Mouse (Mus musculus): Measurements from ENCODE around the gene Myl4. TPM values are rescaled to one million over a fixed set of nuclear protein-coding genes. Genes with fewer than 3 reads are reported as not detected.

The Myl4 gene
- polyA plus RNA-seq, 1 experiment from 2014 or later, result 7.1 TPM

DNA sequence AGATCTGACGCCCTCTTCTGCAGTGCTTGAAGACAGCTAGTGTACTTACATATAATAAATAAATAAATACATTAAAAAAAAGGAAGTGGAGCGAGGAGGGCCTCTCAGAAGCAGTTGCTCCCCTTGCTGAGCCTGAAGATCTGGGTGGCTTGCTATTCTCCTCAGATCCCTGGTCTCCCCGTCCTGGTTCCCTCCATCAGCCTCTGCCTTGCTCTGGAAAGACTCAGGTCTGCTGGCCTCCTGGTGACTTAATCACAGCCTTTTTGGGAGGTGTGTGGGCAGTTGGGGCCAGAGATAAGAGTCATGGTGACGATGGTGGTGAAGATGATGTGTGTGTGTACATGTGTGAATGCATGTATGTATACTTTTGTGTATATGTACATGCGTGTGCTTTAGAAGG, 78.1 kb downstream of the Myl4 start:
- Histone ChIP-seq H3K27me3 (replicated peaks; ENCODE audit: control insufficient read depth, insufficient read depth, low read length) (no peaks in the 10 kb centered on the region), H3K9ac (ENCODE audit: low read depth, low read length) (no peak overlapping the region)

GRCm38 (mm10) chr11:104630185-104630835, 79.8 kb downstream of the Myl4 start:
- 0 out of 2 replicates have a peak, but pooled peaks cover 5% of the 10 kb centered on the region for H3K36me3 ChIP-seq (ENCODE audit: control insufficient read depth, insufficient read depth)
- H3K4me1 ChIP-seq (replicated peaks; ENCODE audit: control insufficient read depth, insufficient read depth, low read length), result 0 out of 2 replicates have a peak, but pooled peaks cover 3% of the 10 kb centered on the region
- ATAC-seq, result no peak
- no peaks in the 10 kb centered on the region for H3K9me3 ChIP-seq (ENCODE audit: control insufficient read depth)
- 70% methylated on average over 7 of the region's 7 CpGs for whole genome bisulfite sequencing
- H3K9ac ChIP-seq (ENCODE audit: low read depth, low read length), result no peak overlapping the region
- H3K27ac ChIP-seq (ENCODE audit: low read depth, low read length), result no peak overlapping the region
- no peaks in the 10 kb centered on the region for H3K27me3 ChIP-seq (replicated peaks; ENCODE audit: control insufficient read depth, insufficient read depth, low read length)
- no peak overlapping the region for H3K4me3 ChIP-seq (ENCODE audit: low read depth, low read length)
- H3K4me2 ChIP-seq (replicated peaks; ENCODE audit: low read depth), result no peak overlapping the region
- no peak for TF ChIP-seq CTCF (IDR thresholded peaks at IDR 0.05; ENCODE audit: low read depth)

More for the DNA sequence above, 78.1 kb downstream of the Myl4 start:
- Histone ChIP-seq H3K4me1 (replicated peaks; ENCODE audit: control insufficient read depth, insufficient read depth, low read length) (0 out of 2 replicates have a peak, but pooled peaks cover 3% of the 10 kb centered on the region), H3K9me3 (ENCODE audit: control insufficient read depth) (no peaks in the 10 kb centered on the region), H3K4me3 (ENCODE audit: low read depth, low read length) (no peak overlapping the region), H3K4me2 (replicated peaks; ENCODE audit: low read depth) (no peak overlapping the region), H3K27ac (ENCODE audit: low read depth, low read length) (no peak overlapping the region), H3K36me3 (ENCODE audit: control insufficient read depth, insufficient read depth) (no peaks in the 10 kb centered on the region)
- 82% methylated on average over 5 of the region's 5 CpGs for WGBS
- ATAC-seq, result no peak
- TF ChIP-seq CTCF (IDR thresholded peaks at IDR 0.05; ENCODE audit: low read depth), result no peak

DNA sequence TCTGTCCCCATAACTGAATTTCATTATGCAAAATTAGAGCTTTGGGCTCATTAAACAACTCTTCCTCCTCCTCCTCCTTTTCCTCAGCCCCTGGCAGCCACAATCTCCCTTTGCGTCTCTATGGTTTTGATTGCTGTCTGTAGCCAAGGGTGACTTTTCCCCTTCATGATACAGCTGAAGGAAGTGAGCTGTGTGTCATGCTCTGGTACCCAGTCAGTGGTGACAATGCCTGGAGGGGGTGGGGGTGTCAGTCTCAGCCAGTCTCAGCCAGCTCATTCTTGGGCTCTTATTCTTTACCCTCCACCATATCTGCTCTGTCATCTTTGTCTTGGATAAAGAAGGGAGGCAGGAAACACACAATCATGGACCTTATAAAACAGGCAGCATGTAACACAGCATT, 80.8 kb downstream of the Myl4 start:
- H3K4me3 ChIP-seq (ENCODE audit: low read depth, low read length), result no peak overlapping the region
- H3K9ac ChIP-seq (ENCODE audit: low read depth, low read length), result no peak overlapping the region
- no peak overlapping the region for H3K27ac ChIP-seq (ENCODE audit: low read depth, low read length)
- 68% methylated on average over 1 of the region's 1 CpGs for WGBS
- H3K4me1 ChIP-seq (replicated peaks; ENCODE audit: control insufficient read depth, insufficient read depth, low read length), result no peaks in the 10 kb centered on the region
- no peak for ATAC-seq
- H3K36me3 ChIP-seq (ENCODE audit: control insufficient read depth, insufficient read depth), result 0 out of 2 replicates have a peak, but pooled peaks cover 5% of the 10 kb centered on the region
- no peaks in the 10 kb centered on the region for H3K27me3 ChIP-seq (replicated peaks; ENCODE audit: control insufficient read depth, insufficient read depth, low read length)
- TF ChIP-seq CTCF (IDR thresholded peaks at IDR 0.05; ENCODE audit: low read depth), result no peak
- no peaks in the 10 kb centered on the region for H3K9me3 ChIP-seq (ENCODE audit: control insufficient read depth)
- no peak overlapping the region for H3K4me2 ChIP-seq (replicated peaks; ENCODE audit: low read depth)

DNA sequence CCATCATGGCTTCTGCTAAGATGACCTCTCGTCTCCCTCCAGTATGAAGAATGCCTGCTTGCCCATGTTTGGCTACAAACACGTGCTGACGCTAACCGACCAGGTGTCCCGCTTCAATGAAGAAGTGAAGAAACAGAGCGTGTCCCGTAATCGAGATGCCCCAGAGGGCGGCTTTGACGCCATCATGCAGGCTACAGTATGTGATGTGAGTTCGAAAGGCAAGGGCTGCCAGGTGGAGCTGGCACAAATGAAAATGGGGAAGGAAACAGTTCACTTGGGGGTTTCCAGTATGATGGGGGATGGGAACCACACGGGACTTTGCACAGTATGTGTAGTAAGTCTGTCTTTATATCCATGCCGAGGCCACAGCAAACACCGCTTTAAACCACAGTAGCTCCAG, 86.5 kb downstream of the Myl4 start:
- H3K9ac ChIP-seq (ENCODE audit: low read depth, low read length), result no peak overlapping the region
- H3K4me1 ChIP-seq (replicated peaks; ENCODE audit: control insufficient read depth, insufficient read depth, low read length), result no peaks in the 10 kb centered on the region
- no peak overlapping the region for H3K27ac ChIP-seq (ENCODE audit: low read depth, low read length)
- H3K9me3 ChIP-seq (ENCODE audit: control insufficient read depth), result no peaks in the 10 kb centered on the region
- no peak for ATAC-seq
- H3K4me3 ChIP-seq (ENCODE audit: low read depth, low read length), result no peak overlapping the region
- 88% methylated on average over 14 of the region's 14 CpGs for WGBS
- no peak for TF ChIP-seq CTCF (IDR thresholded peaks at IDR 0.05; ENCODE audit: low read depth)
- peaks cover 13% of the 10 kb centered on the region; the same call in 1 of the 2 replicates for H3K36me3 ChIP-seq (ENCODE audit: control insufficient read depth, insufficient read depth)
- no peaks in the 10 kb centered on the region for H3K27me3 ChIP-seq (replicated peaks; ENCODE audit: control insufficient read depth, insufficient read depth, low read length)
- H3K4me2 ChIP-seq (replicated peaks; ENCODE audit: low read depth), result no peak overlapping the region

GRCm38 (mm10) chr11:104638006-104638405, 87.5 kb downstream of the Myl4 start:
- no peaks in the 10 kb centered on the region for H3K9me3 ChIP-seq (ENCODE audit: control insufficient read depth)
- H3K4me1 ChIP-seq (replicated peaks; ENCODE audit: control insufficient read depth, insufficient read depth, low read length), result no peaks in the 10 kb centered on the region
- no peaks in the 10 kb centered on the region for H3K27me3 ChIP-seq (replicated peaks; ENCODE audit: control insufficient read depth, insufficient read depth, low read length)
- no peak for ATAC-seq
- WGBS, result 75% methylated on average over 5 of the region's 5 CpGs
- no peak overlapping the region for H3K4me2 ChIP-seq (replicated peaks; ENCODE audit: low read depth)
- no peak for TF ChIP-seq CTCF (IDR thresholded peaks at IDR 0.05; ENCODE audit: low read depth)
- H3K27ac ChIP-seq (ENCODE audit: low read depth, low read length), result no peak overlapping the region
- H3K36me3 ChIP-seq (ENCODE audit: control insufficient read depth, insufficient read depth), result peaks cover 13% of the 10 kb centered on the region; the same call in 1 of the 2 replicates
- H3K9ac ChIP-seq (ENCODE audit: low read depth, low read length), result no peak overlapping the region
- no peak overlapping the region for H3K4me3 ChIP-seq (ENCODE audit: low read depth, low read length)

DNA sequence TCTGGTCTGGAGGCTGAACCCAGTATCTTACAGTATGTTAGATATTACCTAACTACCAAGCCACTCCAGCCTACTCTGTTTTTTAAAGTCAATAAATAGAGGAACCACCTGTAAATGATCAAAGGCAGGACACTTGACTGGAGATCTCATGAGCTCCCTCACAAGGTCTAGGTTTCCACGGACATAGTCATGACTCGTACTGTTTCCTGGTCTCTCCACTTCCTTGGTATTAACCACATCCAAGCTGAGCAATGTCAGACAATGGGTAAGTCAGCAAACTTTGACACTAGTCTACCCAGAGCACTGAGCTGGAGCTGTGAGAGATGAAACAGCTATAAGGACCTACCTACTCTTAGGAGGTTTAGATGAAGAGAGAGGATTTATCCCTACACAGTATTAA, 88.4 kb downstream of the Myl4 start:
- Histone ChIP-seq H3K27ac (ENCODE audit: low read depth, low read length) (no peak overlapping the region), H3K27me3 (replicated peaks; ENCODE audit: control insufficient read depth, insufficient read depth, low read length) (no peaks in the 10 kb centered on the region), H3K4me3 (ENCODE audit: low read depth, low read length) (no peak overlapping the region), H3K9ac (ENCODE audit: low read depth, low read length) (no peak overlapping the region), H3K4me1 (replicated peaks; ENCODE audit: control insufficient read depth, insufficient read depth, low read length) (no peaks in the 10 kb centered on the region), H3K4me2 (replicated peaks; ENCODE audit: low read depth) (no peak overlapping the region), H3K36me3 (ENCODE audit: control insufficient read depth, insufficient read depth) (peaks cover 13% of the 10 kb centered on the region; the same call in 1 of the 2 replicates), H3K9me3 (ENCODE audit: control insufficient read depth) (no peaks in the 10 kb centered on the region)
- TF ChIP-seq CTCF (IDR thresholded peaks at IDR 0.05; ENCODE audit: low read depth), result no peak
- no peak for ATAC-seq
- WGBS, result 57% methylated on average over 2 of the region's 2 CpGs
